Mouse (Mus musculus) right cerebral cortex, postnatal 4 days (tissue): ENCODE data around the gene Pvrig.
"Not testable (repeated sequence)": the region's sequence is repeated elsewhere in the genome, so short reads cannot be mapped to it uniquely, and the experiment has no call there.

Experiments
- DNase-seq: peaks from one replicate; pipeline ENCODE4 v3.0.0-alpha.2; 2022

The Pvrig gene

DNA sequence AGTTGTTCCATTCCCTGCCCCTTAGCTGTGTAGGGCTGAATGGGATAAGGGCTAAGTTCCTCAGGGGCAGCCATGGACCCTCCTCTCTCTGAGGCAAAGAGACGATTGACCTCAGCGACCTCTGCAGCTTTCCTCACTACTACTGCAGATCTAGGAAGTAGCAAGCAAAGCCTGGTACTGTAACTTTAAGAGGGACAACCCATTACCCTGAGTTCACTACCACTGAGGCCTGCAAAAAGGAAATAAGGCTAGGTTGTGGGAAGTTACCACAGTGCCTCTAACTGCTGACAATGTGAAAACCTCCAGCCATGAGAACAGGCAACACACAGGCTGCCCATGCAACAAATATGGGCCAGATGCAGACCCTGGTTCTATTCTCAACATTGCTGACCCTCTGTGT, at the start of gene Pvrig:
Gene Pvrig, plus strand, starts transcription at position 301 of the 400 bp plus-strand sequence.
- DNase-seq = no peak

DNA sequence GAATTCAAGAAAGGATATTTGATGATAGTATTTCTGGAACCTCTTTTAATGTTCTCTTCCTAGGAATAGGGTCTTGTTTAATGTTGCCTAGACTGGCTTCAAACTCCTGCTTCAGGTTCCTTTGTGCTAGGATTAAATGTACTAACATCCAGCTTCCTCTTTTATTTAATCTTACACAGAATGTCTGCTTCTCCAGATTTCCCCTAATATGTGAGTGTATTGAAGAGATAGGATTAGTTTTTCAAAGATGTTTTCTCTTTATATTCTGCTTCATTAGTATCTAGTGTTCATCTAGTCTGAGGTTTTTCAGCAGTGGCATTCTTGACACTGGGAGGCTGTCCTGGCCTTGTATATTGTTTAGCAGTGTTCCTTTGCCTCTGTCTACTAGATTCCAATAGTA, 47.6 kb upstream of the Pvrig start:
- DNase-seq = no peak

DNA sequence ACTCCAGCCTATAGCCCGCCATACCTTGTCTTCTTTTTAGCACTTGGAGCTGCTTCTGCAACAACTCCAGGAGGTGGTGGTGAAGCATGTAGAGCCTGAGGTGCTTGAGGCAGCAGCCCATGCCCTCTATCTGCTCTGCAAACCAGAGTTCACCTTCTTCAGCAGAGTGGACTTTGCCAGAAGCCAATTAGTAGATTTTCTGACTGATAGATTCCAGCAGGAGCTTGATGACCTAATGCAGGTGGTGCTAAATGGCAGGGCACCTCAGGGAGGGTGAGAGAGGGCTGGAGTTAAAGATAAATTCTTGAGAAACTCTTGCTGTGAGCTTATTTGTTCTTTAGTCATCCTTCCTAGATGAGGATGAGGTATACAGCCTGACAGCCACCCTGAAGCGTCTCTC, 42.1 kb upstream of the Pvrig start:
- DNase-seq = no peak

DNA sequence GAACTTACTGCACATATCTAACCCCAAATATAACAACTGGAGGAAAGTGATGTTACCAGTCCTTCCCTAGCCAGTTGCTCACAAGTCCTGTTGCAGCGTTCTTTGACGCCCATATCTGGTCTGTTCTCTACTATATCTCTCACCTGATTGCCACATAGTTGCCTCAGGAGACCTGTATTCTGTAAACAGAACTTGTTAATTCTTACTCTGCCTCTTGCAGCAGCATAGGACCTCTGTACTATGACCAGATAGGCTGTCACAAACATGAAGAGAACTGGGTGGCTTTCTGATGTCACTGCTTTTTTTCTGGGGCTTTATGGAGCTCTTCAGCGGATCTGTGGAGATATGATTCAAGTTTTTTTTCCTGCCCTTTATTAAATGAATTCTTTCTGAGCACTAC, 29.0 kb upstream of the Pvrig start:
- DNase-seq = no peak

DNA sequence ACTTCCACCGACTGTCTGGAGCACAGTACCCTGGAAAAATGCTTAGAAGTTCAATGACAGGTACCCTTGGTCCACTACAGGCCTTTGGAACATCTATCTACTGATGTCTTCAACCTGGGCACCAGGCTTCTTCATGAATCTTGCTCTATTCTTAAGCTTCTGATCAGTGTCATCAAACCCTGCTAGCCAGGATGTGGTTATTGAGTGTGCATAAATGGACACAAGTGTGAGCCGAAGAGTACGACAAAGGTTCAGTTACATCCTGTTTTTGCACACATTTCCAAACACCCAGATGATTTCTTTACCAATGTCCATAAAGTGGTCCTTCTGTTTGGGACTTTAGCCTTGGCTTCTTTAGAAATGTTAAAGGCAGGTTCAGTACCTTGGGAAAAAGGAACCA, 1.5 kb downstream of the Pvrig start:
- DNase-seq = no peak

DNA sequence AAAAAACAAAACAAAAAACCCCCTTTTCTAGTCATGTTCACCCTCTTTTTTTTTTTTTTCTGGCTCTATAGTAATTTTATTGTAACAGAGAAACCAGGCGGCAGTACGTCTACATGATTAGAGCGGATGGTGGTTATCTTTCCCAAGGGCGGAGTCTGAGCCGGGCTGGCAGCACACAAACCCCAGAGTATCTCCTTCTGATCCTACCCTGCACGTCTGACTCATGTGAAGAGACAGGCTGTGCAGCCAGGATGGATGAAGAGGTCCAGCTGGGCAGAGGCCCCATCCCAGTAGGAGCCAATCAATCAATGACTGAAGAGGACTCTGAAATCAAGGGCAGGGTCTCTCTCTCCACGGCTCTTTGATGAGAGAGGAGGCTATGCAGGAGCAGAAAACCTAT, 21.4 kb downstream of the Pvrig start:
- DNase-seq = not testable (repeated sequence)

DNA sequence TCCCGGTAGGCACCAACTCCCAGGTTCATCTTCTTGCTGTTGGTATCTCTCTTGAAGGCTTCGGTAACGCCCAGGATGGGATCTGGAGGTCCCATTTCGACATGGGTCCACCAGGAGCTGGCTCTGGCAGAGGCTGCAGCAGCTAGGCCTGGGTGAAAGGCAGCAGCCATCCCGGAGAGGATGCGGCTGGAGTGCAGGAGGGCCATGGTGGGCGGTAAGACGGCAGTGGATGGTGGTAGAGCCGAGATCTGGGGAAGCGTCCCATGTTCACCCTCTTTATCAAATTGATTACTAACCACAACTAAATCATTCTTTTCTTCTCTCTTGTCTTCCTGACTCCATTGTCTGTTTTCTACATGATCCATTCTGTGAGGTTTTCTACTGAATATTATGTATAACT, 23.6 kb downstream of the Pvrig start:
- not testable (repeated sequence) for DNase-seq
